ENCODE assay signal across 11 mouse cellular contexts in genomic region chr14:34818387-34818980, GRCm38 (mm10). TPM values are rescaled to one million over a fixed set of nuclear protein-coding genes. Genes with fewer than 3 reads are reported as not detected.
DNase-seq lines count a peak whose midpoint lies in the region; ATAC-seq and TF ChIP-seq lines count a peak whose summit lies in the region.
"Had no signal": no experiment of that assay in that cellular context is flagged by ENCODE, and none has a peak within 500 bp of the region (broad histone marks: within the 10 kb centered on the region; RNA-seq: fewer than 3 reads in every experiment).

No protein-coding gene starts in this region.

- H3K4me1 ChIP-seq in heart, embryonic 10.5 days, result peaks cover 38% of the 10 kb centered on the region
- peaks cover 34% of the 10 kb centered on the region for H3K4me1 ChIP-seq in limb, embryonic 10.5 days
- H3K4me1 ChIP-seq in stomach, postnatal 0 days (replicated peaks; ENCODE audit: control insufficient read depth, insufficient read depth), result no peaks in the 10 kb centered on the region

- no peak overlapping the region; the same call in 1 of the 2 replicates for H3K4me2 ChIP-seq in stomach, postnatal 0 days (replicated peaks; ENCODE audit: low read depth)

- no peak for ATAC-seq in stomach, postnatal 0 days (ENCODE audit: low FRiP score, low TSS enrichment)

- H3K27me3 ChIP-seq in heart, embryonic 10.5 days (ENCODE audit: insufficient read depth, poor library complexity, severe bottlenecking), result peaks cover 94% of the 10 kb centered on the region
- peaks cover 93% of the 10 kb centered on the region for H3K27me3 ChIP-seq in limb, embryonic 10.5 days (ENCODE audit: low read depth, poor library complexity, severe bottlenecking)
- H3K27me3 ChIP-seq in stomach, postnatal 0 days (ENCODE audit: control insufficient read depth, insufficient read depth, low read length), result peaks cover 23% of the 10 kb centered on the region; the same call in 1 of the 2 replicates

- no peak overlapping the region for H3K9ac ChIP-seq in stomach, postnatal 0 days (ENCODE audit: low read length)
- H3K9ac ChIP-seq: liver, embryonic 14.5 days had no signal

- H3K36me3 ChIP-seq in heart, embryonic 10.5 days, result no peaks in the 10 kb centered on the region
- H3K36me3 ChIP-seq in limb, embryonic 10.5 days, result no peaks in the 10 kb centered on the region
- no peaks in the 10 kb centered on the region for H3K36me3 ChIP-seq in stomach, postnatal 0 days (ENCODE audit: control insufficient read depth, insufficient read depth, low read length)

- peak overlapping the region; percentile 75; the same call in 1 of the 2 replicates for H3K4me3 ChIP-seq in heart, embryonic 10.5 days
- peak overlapping the region; percentile 60; the same call in 1 of the 2 replicates for H3K4me3 ChIP-seq in limb, embryonic 10.5 days
- H3K4me3 ChIP-seq in stomach, postnatal 0 days (ENCODE audit: low read depth, low read length), result peak overlapping the region; percentile 47; the same call in 1 of the 2 replicates

- no peak for TF ChIP-seq CTCF in stomach, postnatal 0 days (IDR thresholded peaks at IDR 0.05; ENCODE audit: low read depth)

- no peak for DNase-seq in heart, embryonic 10.5 days (ENCODE audit: low spot score)
- no peak for DNase-seq in heart, postnatal 4 days
- peak; percentile 13 for DNase-seq in retina, embryonic 14.5 days (ENCODE audit: low spot score)
- no peak for DNase-seq in retina, postnatal 1 day
- DNase-seq in limb, embryonic 10.5 days (ENCODE audit: low spot score), result no peak
- DNase-seq in stomach, postnatal 0 days (ENCODE audit: low spot score), result no peak
- no peak for DNase-seq in embryo, embryonic 10 days (ENCODE audit: low spot score)
- no peak for DNase-seq in kidney, postnatal 25 days
- DNase-seq: heart, postnatal 36 days had no signal

- H3K9me3 ChIP-seq in heart, embryonic 10.5 days, result no peaks in the 10 kb centered on the region
- no peaks in the 10 kb centered on the region for H3K9me3 ChIP-seq in limb, embryonic 10.5 days (replicated peaks)
- no peaks in the 10 kb centered on the region for H3K9me3 ChIP-seq in stomach, postnatal 0 days (ENCODE audit: control insufficient read depth, low read length)

- 8% methylated on average over 9 of the region's 9 CpGs for WGBS in heart, embryonic 10.5 days
- WGBS in limb, embryonic 10.5 days, result 4% methylated on average over 9 of the region's 9 CpGs
- WGBS in stomach, postnatal 0 days, result 12% methylated on average over 9 of the region's 9 CpGs

- H3K27ac ChIP-seq in heart, embryonic 10.5 days, result no peak overlapping the region
- H3K27ac ChIP-seq in limb, embryonic 10.5 days, result no peak overlapping the region
- no peak overlapping the region for H3K27ac ChIP-seq in stomach, postnatal 0 days (replicated peaks)
- H3K27ac ChIP-seq: liver, embryonic 14.5 days had no signal

- TF ChIP-seq EP300 in stomach, postnatal 0 days (optimal IDR thresholded peaks at IDR 0.05), result no peak

RNA-seq across cellular contexts. Expression of gene Grid1, which starts 1.4 kb away (rescaled TPM):
- polyA plus RNA-seq in heart, embryonic 10.5 days (2016; fragmentation: Nextera tagmentation; extraction: Ambion mirVana), result 0.16 and 0.59 TPM in 2 replicates
- total RNA-seq in heart, postnatal 4 days (2021), result under 1 TPM; 0.09 to 0.24 TPM
- 0.05 and 0.06 TPM in 2 replicates for polyA plus RNA-seq in limb, embryonic 10.5 days (2016; fragmentation: Nextera tagmentation; extraction: Ambion mirVana)
- 0.34 and 0.54 TPM in 2 replicates for polyA plus RNA-seq in stomach, postnatal 0 days (2015; fragmentation: Nextera tagmentation; extraction: Ambion mirVana)
- total RNA-seq: neutrophil, adult 5-6 weeks had no signal
